Mouse (Mus musculus): ENCODE measurements at regions not wholly inside any gene's neighbourhood (a gene's known extent, or its start where the extent isn't known, plus 50 kb on each side); places are given as distances from the start of the nearest gene placed in this dataset.

DNA sequence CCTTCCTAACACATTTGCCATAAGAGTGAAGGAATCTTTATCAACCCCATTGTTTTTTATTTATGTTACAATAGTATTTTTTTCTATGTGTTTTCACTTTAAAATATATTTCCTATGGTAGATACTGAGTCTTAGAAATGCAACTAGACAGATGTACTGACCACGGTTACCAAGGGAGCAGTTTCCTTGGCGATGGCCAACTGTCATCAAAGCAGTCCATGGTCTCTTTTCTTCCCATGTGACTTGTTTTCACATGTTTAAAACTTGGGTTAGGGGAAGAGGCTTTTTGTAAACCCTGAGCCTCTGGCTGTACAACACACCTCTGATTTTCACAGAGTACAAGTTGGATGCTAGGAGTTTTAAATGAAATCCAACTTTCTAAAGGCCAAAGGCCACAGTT lies 411.9 kb upstream of the Gm765 start:
- DNase-seq (ENCODE audit: low spot score in 2 of 2): no peak

DNA sequence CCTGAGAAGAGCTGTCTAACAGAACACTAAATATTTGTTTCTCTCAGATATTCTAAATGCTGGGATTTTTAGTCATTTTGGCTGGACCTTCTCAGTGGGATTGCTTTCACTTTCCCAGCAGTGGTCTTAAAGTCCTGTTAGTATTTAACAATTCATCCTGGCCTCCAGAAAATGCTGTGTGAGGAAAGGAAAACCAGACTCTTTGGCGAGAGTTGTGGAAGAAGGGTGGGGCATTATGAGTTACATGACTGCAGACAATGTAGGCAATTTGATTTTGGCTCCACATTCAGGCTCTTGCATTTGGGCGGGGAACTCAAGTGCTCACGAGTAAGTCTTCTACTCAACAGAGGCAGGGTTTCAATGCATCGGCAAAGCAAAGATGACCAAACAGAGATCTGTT lies 406.1 kb upstream of the Gm765 start:
- no peak for DNase-seq (ENCODE audit: low spot score in 2 of 2)

DNA sequence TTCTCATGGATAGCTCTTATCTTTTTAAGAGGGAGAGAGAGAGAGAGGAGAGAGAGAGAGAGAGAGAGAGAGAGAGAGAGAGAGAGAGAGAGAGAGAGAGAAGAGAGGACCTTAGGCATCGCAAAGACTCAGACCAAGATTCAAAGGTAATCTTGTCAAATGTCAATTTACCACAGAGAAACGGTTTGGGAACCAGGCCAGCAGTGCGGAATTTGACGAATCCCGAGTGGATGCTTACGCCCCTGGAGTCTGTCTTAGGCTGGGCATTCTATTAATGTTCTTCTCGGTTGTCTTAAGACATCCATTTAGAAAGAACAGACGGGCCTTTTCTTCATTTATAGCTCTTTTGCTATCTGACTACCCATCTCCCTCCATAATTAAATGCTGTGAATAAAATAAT lies 404.4 kb upstream of the Gm765 start:
- DNase-seq (ENCODE audit: low spot score in 2 of 2): no peak

DNA sequence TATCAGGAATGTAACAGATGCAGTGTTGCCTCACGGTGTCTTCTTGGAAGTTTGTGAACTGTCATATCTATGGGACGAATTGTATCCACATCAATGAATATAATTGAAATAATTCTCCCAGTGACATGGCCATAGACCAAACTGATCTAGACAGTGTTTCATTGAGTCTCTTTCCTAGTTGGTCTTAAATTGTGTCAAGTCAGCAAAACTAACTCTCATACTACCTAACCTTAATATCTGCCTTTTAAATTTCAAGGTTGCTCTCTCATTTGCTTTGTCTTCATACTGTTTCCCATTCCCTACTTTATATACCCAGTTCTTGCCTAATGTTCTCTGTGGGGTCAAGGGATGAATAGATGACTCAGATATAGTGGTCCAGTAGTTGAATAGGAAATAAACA lies 397.9 kb upstream of the Gm765 start:
- no peak for DNase-seq (ENCODE audit: low spot score in 2 of 2)

DNA sequence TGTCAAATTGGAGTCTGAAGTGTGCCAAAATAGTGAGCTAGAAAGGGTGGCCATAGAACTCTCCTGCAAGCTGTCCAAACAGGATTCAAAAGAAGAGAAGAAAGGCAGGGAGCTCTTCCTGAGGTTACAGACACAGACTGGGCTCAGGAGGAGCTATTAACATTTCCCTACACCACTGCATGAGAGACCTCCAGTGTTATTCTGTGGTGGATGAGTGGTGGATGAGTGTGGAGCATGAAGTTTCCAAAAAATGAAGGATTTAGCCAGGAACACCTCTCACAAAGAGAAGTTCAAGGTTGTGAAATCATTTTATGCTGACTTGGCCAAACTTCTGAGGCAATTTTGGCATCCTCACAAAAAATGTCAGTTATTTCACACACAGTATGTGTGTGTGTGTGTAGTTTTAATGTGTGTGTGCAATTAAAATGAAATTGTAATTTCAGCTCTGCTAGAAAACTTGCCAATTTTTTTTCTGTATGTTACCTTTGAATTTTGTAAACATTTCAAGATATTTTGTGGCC lies 388.5 kb upstream of the Gm765 start:
- no peak for DNase-seq (ENCODE audit: low spot score in 2 of 2)

DNA sequence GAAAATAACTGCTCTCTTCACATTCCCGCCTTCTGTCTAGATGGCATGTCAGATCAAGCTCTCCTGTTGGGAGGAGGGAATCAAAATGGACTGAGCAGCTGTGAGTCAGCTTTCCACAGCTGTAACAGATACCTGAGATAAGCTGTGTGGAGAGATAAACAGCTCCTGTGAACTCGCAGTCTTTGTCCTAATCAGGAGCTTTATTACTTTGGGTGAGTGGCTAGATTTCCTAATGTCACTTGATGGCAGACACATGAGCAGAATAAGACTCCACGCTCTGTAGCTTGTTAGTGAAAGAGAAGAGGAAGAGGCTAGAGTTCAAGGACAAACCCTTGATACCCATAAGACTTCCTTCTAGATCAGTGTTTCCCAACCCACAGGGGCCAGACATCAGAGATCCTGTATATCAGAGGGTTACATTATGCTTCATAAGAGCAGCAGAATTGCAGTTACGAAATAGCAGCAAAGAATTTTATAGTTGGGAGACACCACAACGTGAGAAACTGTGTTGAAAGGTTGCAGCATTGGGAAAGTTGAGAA lies 384.1 kb upstream of the Gm765 start:
- no peak for DNase-seq (ENCODE audit: low spot score in 2 of 2)

DNA sequence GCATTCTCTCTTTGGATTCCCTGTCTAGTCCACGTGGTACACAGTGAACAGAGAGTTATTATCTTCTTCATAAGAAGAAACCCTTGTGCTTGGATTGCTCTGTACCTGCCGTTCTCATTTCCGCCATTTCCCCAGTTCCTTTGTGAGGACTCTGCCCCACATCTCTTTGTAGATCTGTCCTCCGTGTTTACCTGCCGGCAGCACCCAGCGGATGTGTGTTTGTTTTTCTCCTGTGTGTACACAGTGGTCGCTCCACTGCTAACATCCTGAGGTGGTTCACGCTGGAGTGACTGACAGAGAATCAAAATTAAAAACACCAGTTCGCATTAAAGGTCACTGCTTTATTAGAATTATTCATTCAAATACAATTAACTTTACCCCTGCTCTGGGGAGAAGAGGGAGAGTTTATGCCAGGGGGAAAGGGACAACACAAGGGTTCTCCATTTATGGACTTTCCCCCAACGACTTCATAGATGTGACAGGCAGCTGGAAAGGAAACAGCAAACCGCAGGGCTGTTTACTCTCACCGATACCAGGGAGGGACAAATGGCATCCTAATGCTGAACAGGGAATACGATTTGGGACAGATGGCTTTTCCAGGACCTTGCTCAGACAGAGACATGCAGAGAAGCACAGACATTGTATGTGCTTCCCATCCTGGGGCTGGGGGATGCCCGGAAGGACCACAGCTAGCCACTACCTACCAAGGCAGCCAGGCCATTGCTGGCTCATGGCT lies 362.5 kb upstream of the Gm765 start:
- DNase-seq (ENCODE audit: low spot score in 2 of 2): no peak

DNA sequence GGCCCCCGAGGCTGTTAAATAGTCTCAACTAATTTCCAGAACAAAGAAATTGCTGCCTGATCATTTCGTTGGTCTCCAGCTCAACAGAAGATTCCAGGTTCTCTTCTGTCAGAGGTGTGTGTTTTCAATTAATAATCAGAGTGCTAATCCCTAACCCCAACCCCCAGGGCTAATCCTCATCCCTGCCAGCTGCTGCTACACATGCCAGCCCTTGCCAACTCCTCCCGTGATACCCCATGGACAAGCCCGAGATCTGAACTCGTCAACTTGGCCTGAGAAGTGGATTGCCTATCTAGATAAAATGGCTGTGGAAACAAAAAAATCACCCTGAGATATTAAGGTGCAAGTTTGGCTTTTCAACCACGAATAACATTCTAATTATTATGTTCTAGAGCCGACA lies 355.0 kb upstream of the Gm765 start:
- DNase-seq (ENCODE audit: low spot score in 2 of 2): no peak

DNA sequence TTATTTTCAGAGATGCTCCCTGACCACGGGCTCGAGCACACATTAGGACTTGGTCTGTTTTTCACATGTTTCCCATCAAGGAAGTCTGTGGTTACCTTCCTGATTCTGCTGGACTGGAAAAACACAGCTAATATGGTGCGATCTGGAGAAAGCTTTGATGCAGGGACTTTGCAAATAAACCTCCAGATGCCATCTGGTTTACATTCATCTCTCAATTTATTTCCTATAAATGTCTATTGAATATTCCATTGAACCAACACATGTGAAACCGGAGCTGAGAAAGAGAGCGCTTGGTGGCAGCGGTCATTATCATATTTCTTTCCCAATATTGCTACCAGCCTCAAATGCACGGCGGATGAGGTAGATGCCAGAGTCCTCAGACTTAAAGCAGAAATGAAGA lies 350.9 kb upstream of the Gm765 start:
- no peak for DNase-seq (ENCODE audit: low spot score in 2 of 2)

DNA sequence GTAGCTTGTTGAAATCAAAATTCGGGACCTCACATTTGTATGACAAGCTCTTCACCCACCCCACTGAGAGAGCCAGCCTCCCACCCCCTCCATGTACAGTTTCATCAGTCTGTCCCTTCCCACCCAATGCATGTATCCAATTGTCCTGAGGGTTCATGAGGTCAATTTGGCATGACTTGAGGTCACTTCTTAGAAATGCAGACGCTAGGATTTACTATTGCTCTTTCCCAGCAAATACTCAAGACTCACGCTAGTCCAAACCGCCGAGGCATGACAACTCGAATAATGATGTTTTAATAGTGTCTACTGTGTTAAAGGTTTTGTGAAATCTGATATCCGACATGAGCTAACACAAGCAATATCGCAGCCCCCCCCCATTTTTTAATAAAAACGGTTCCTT lies 347.6 kb upstream of the Gm765 start:
- no peak for DNase-seq (ENCODE audit: low spot score in 2 of 2)

DNA sequence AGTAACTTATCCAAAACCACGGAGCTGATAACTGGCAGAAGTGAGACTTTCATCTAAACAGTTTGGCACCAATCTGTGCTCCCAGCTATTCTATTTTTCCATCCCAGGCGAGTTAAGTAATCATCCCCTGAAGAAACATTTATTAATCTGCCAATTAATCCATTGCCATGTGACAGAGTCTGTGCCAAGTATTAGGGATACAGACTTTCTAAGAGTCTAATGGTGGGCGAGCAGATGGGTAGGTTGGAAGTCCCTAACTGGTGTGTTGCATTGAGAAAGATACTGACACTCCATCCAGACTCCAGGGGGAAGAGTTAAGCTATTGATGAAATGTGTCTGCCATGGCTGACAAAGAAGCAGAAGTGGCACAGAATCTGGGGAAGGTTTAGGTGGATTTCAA lies 346.8 kb upstream of the Gm765 start:
- DNase-seq (ENCODE audit: low spot score in 2 of 2): no peak

DNA sequence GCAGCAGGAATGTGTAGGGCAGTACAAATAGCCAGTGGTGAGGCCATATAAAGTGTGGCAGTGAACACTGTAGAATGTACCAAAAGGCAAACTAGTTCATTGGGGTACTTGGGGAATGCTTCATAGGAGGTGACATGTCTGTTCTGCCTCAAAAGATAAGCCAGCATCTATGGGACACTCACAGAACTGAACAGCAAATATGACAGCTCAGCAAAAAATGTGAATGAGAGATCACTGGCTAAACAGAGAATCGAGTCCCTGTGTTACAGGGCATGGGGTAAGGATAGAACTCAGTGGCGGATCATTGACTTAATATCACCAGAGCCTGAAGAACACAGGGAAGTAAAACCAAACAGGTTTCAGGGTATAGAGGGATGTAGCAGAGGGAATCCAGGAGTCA lies 346.1 kb upstream of the Gm765 start:
- DNase-seq (ENCODE audit: low spot score in 2 of 2): no peak

DNA sequence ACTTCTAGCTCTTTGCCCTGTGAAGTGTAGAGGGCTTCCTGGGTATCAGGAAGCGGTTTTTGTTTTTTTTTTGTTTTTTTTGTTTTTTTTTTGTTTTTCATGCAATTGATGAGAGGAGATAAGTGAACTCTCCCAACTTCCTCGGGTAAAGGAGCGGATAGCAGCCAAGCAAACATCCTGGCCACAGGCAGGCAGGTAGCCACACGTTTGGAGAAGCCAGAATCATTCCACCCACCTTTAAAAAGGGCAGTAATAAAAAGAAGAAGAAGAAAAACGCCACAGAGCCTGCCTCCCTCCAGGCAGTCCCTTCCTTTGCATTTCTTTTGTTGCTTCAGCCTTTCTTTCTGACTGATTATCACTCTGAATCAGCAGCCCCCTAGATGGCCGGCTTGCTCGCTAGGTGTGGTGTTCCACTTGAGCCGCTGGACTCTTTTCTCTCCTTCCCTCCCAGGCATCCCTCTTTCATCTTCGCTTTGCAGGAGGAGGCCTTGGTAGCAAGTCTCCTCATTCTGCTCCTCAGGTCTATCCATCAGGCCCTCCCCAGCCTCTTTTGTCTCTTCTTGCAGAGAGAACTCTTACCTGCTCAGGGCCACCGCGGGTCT lies 323.9 kb upstream of the Gm765 start:
- DNase-seq (ENCODE audit: low spot score in 2 of 2): no peak

DNA sequence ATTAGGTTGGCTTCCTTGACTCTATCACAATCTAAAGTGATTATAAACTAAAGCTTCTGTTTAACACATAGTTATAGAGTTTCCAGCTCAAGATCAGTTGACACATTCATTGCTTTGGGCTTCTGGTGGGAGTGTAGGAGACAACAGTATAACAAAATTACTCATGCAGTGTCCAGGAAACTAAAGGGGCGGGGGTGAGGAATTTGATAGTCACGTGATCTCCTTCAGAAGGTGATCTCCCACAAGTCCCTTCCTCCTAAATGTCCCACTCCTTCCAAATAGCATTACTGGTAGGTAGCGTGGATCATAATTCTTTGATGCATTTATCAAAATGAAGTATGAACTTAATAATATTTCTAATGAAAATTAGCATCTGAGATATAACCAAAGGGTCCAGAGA lies 309.3 kb upstream of the Gm765 start:
- DNase-seq (ENCODE audit: low spot score in 2 of 2): no peak

DNA sequence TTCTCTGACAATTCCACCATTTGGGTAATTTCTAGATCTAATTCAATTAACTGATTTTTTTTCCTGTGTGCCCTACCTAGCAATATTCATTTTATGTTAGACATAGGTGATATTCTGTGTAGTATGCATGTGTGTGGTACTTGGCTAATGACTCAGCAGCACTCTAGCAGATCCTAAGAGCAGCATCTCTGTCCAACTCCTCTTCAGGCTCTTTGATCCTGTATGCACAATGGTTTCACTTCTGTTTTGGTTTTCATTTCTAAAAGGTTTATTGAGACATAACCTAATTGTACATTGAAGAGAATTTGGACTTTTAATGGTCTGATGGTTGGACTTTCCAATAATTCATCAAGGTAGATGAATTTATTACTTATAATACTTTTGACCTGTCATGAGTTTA lies 308.8 kb upstream of the Gm765 start:
- DNase-seq (ENCODE audit: low spot score in 2 of 2): no peak

DNA sequence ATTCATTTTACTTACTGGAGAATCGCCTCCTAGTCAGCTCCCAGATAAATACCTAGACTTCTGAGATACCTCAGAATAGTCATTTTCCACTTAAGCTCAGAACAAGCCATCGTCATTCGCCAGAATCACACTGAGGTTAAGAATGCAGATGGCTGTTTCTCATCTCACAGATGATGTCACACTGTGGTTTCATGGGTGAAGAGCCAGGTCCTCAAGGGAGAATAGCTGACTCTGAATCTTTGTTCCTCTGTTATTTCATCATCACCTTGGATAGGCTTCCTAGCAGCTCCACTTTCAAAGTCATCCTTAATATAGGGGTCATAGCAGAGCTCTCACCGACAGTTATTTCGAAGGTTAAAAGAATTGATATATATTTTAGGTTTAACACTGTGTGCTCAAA lies 297.8 kb upstream of the Gm765 start:
- DNase-seq (ENCODE audit: low spot score in 2 of 2): no peak

DNA sequence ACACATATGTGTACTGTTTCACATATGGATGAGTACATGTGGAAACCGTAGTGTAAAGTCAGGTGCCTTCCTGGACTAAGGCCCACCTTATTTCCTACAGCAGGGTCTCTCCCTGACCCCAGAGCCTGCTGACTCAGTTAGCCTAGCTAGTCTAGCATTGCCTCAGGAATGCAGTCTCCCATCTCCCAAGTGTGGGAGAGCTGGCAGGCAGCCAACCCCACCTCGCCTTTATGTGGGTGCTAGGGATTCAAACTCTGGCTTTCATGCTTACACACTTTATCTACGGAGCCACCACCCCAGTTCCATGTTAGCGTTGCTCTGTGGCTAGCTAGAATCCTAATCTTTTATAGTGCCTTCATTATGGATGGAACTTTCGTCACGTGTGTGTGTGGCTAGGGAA lies 293.3 kb upstream of the Gm765 start:
- no peak for DNase-seq (ENCODE audit: low spot score in 2 of 2)

DNA sequence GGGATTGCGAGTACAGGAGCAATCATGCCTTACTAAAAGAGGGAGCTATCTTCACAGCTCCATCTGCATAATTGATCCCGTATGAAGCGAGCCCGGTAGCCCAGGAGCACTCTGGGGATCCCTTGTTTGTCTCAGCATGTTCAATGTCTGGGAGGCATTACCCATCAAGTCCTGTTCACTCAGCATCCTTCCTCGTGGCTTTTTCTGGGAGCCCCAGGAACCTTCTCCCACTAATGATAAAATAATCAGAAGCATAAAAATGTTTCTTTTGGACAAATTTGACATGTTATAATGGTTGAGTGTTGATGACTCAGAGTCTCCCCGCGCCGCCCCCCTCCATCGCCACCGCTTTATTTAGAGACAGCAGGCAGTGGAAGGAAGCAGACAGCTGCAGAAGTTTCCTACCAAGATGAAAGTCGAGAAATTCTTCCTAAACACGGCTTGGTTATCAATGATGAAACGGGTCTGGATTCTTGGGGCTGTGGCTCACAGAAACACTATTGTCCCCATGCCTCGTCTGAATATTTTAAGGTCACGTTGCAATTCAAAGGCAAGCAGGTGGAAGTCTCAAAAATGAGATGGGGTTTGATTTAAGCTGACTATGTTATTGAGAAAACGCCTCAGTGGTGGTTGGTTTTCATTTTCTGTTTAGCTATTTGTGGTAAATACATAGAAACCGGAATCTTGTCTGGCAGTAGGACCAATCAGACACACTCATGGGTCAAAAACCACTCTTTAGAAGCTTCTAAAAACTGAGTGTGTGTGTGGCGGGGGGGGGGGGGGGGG lies 289.9 kb upstream of the Gm765 start:
- DNase-seq (ENCODE audit: low spot score in 2 of 2): no peak

DNA sequence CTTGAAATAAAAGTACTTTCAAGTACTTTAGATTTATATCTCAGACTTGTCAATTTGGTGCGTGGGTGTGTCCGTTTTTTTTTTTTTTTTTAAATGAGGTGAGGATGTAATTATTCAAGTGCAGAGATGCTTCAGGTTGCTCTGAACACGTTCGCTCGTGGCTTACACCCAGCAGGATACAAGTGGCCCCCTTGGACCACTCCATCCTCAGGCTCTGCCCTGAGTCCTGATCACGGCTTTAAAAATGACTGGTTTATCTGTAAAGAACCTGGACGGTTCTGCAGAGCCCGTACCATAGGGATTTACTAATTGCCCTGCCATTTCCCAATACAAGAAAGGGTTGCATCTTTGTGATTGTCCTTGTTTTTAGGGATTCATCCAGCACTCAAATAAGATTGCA lies 288.7 kb upstream of the Gm765 start:
- no peak for DNase-seq (ENCODE audit: low spot score in 2 of 2)

DNA sequence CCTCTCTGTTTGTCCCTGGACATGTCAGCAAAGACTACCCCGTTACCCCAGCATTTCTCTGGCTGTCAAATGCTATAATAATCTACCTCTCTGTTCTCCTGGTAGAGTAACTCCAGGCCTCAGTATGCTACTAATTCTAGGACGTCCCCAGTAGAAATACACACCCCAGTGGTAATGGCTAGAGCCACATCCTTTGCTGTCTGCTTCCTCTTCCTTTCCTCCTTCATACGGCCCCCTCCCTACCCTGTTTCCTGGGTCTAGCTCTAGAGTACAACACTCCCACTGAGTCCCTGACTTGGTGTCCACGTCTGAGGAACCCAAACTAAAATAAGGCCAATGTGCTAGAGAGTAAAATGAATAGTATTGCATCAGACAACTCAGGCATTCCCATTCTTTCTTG lies 287.1 kb upstream of the Gm765 start:
- DNase-seq (ENCODE audit: low spot score in 2 of 2): no peak

DNA sequence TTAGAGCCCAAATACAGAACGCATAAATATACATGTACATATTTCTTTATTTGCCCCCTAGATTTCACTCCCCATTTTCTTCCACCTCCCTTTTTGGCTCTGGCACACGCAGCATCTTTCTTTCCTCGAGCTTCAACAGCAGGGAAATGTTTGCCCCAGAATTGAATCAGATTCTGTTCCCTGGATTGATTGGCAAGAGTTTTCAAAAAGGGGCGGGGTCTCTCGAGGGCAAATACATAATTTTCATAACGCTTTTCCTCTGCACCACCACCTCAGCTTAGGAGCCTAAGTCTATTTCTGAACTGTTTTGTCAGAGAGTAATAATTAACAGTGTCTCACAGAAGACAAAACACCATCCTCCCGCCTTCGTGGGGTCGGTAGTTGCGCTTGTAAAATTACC lies 283.9 kb upstream of the Gm765 start:
- DNase-seq (ENCODE audit: low spot score in 2 of 2): no peak

DNA sequence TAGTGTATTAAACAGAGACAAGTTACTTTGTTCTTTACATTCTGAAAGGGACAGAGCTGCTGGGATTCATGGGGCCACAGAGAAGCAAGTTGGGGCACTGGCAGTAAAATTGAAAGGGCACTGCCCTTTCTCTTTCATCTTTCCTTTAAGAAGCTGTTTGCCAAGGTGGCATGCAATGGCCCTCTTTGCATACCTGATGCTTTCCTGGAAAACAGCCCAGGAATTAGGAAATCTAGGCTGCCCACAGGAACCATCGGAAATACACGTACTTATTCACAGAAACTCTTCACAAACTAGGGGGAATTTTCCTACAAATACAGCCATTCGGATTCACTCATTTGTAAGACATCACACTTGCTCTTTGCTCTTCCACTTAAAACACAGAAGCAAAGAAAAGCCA lies 278.3 kb upstream of the Gm765 start:
- DNase-seq (ENCODE audit: low spot score in 2 of 2): no peak

DNA sequence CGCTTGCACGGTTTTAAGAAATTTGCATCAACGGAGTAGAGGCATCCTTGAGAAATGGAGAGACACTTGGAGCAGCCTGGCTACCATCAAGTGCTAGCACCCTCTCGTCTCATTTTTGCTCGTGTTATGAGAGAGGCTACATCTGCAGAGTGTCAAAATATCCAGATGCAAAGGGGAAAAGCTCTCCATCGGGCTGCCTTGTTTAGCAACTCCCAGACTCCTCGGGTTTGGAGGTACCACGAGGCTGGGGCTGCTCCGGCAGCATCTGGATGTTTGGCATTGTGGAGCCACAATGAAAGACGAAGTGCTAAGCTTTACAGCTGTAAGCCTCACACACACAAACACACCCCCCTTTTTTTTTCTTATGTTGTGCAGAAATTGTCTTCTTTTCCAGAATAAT lies 270.5 kb upstream of the Gm765 start:
- DNase-seq (ENCODE audit: low spot score in 2 of 2): no peak

Data from spleen, postnatal 14 days (tissue).